Mouse (Mus musculus): ENCODE measurements around the gene Syngr4. TPM values are rescaled to one million over a fixed set of nuclear protein-coding genes. Genes with fewer than 3 reads are reported as not detected.
A peak's percentile ranks its signal among the peaks of the same experiment; 100 is the strongest.
"Not testable (repeated sequence)": the region's sequence is repeated elsewhere in the genome, so short reads cannot be mapped to it uniquely, and the experiment has no call there.

Gene Syngr4
- total RNA-seq, 2 experiments from 2014 or later: 1.4 TPM; not detected in 1

- ATAC-seq (ENCODE audit: poor library complexity, severe bottlenecking): peak; percentile 64
Observed at GRCm38 (mm10) chr7:45916056-45917003, 19.8 kb upstream of the Syngr4 start.

GRCm38 (mm10) chr7:45915011-45915410, 18.5 kb upstream of the Syngr4 start:
- no peak for ATAC-seq (ENCODE audit: poor library complexity, severe bottlenecking)

GRCm38 (mm10) chr7:45914067-45914466, 17.6 kb upstream of the Syngr4 start:
- no peak for ATAC-seq (ENCODE audit: poor library complexity, severe bottlenecking)

GRCm38 (mm10) chr7:45909145-45909544, 12.6 kb upstream of the Syngr4 start:
- no peak for ATAC-seq (ENCODE audit: poor library complexity, severe bottlenecking)

GRCm38 (mm10) chr7:45908384-45908783, 11.9 kb upstream of the Syngr4 start:
- ATAC-seq (ENCODE audit: poor library complexity, severe bottlenecking): no peak

- peak; percentile 68 for ATAC-seq (ENCODE audit: poor library complexity, severe bottlenecking)
Observed at GRCm38 (mm10) chr7:45906622-45907021, 10.1 kb upstream of the Syngr4 start.

GRCm38 (mm10) chr7:45902481-45903002, 6.0 kb upstream of the Syngr4 start:
- no peak for ATAC-seq (ENCODE audit: poor library complexity, severe bottlenecking)

GRCm38 (mm10) chr7:45901562-45901961, 5.0 kb upstream of the Syngr4 start:
- peak; percentile 39 for ATAC-seq (ENCODE audit: poor library complexity, severe bottlenecking)

- ATAC-seq (ENCODE audit: poor library complexity, severe bottlenecking): not testable (repeated sequence)
Observed at GRCm38 (mm10) chr7:45898125-45898524, 1.6 kb upstream of the Syngr4 start.

GRCm38 (mm10) chr7:45897258-45897757, 794 bp upstream of the Syngr4 start:
- peak; percentile 22 for ATAC-seq (ENCODE audit: poor library complexity, severe bottlenecking)

GRCm38 (mm10) chr7:45895931-45896516, 490 bp downstream of the Syngr4 start:
- ATAC-seq (ENCODE audit: poor library complexity, severe bottlenecking): no peak

GRCm38 (mm10) chr7:45892651-45893050, 3.9 kb downstream of the Syngr4 start:
- no peak for ATAC-seq (ENCODE audit: poor library complexity, severe bottlenecking)

- ATAC-seq (ENCODE audit: poor library complexity, severe bottlenecking): peak; percentile 52
Observed at GRCm38 (mm10) chr7:45887246-45887645, 9.3 kb downstream of the Syngr4 start.

- ATAC-seq (ENCODE audit: poor library complexity, severe bottlenecking): no peak
Observed at GRCm38 (mm10) chr7:45881011-45881410, 15.5 kb downstream of the Syngr4 start.

- no peak for ATAC-seq (ENCODE audit: poor library complexity, severe bottlenecking)
Observed at GRCm38 (mm10) chr7:45880531-45880930, 16.0 kb downstream of the Syngr4 start.

GRCm38 (mm10) chr7:45878278-45878677, 18.2 kb downstream of the Syngr4 start, which contains the start of gene Grin2d:
TSS of gene Grin2d (minus strand) at chr7:45878378.
- ATAC-seq (ENCODE audit: poor library complexity, severe bottlenecking): not testable (repeated sequence)

GRCm38 (mm10) chr7:45876895-45877294, 19.6 kb downstream of the Syngr4 start:
- no peak for ATAC-seq (ENCODE audit: poor library complexity, severe bottlenecking)

- ATAC-seq (ENCODE audit: poor library complexity, severe bottlenecking): peak; percentile 61
Observed at GRCm38 (mm10) chr7:45873061-45873947, 23.2 kb downstream of the Syngr4 start.

GRCm38 (mm10) chr7:45872624-45873023, 23.9 kb downstream of the Syngr4 start, which contains the start of gene Kdelr1:
TSS of gene Kdelr1 (plus strand) at chr7:45872772.
- peak; percentile 92 for ATAC-seq (ENCODE audit: poor library complexity, severe bottlenecking)

Data from megakaryocyte, adult 5-6 weeks (primary cell).